Comparison of ENCODE assay signal across 18 mouse cellular contexts in the genomic region with DNA sequence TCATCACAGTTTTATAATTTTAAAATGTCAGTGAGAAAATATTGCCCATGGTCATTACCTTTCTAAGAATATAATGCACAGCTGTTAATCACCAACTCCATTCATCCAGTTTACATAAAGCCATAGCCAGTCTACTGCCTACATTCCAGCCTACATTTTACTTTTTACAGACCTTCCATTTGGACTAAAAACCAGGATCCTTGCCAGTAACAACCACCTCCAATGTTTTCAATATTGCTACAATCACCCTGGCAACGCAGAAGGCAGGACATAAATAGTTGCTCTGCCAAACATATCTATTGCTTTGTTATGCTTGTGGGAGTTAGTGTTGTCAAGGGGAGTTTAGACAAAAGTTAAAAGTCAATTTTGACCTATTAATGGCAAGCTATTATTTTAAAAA.
DNase-seq lines count a peak whose midpoint lies in the region; ATAC-seq and TF ChIP-seq lines count a peak whose summit lies in the region.
"Had no signal": no experiment of that assay in that cellular context is flagged by ENCODE, and none has a peak within 500 bp of the region (broad histone marks: within the 10 kb centered on the region; RNA-seq: fewer than 3 reads in every experiment).

No protein-coding gene starts in this region.

- ATAC-seq in lung, postnatal 0 days = no peak
- ATAC-seq: midbrain, embryonic 15.5 days had no signal

- no peaks in the 10 kb centered on the region for H3K4me1 ChIP-seq in lung, postnatal 0 days (ENCODE audit: insufficient read depth, low read depth, low read length)
- H3K4me1 ChIP-seq: forebrain, embryonic 10.5 days; midbrain, embryonic 15.5 days had no signal

- 53% methylated on average over 1 of the region's 1 CpGs for WGBS in lung, postnatal 0 days

- H3K27ac ChIP-seq in lung, postnatal 0 days (ENCODE audit: low read length) = no peak overlapping the region
- peak overlapping the region; percentile 43; the same call in 1 of the 2 replicates for H3K27ac ChIP-seq in layer of hippocampus, adult 2 months
- H3K27ac ChIP-seq: forebrain, embryonic 10.5 days; hindbrain, embryonic 14.5 days; macrophage; midbrain, embryonic 15.5 days had no signal

- no peaks in the 10 kb centered on the region for H3K9me3 ChIP-seq in lung, postnatal 0 days (ENCODE audit: low read length)
- H3K9me3 ChIP-seq: midbrain, embryonic 15.5 days had no signal

- TF ChIP-seq EP300 in lung, postnatal 0 days (IDR thresholded peaks at IDR 0.05) = no peak

- DNase-seq in frontal cortex, adult 2 months (ENCODE audit: extremely low spot score in 1 of 2, low spot score in 1 of 2) = peak; percentile 53 to 63
- no peak for DNase-seq in frontal cortex, postnatal 14 days (ENCODE audit: low spot score in 2 of 2)
- DNase-seq in lung, postnatal 0 days (ENCODE audit: low spot score) = peak; percentile 53
- no peak for DNase-seq in lung, postnatal 4 days
- peak; percentile 37 to 66 for DNase-seq in layer of hippocampus, adult 2 months (ENCODE audit: low spot score in 2 of 2)
- DNase-seq in right cerebral cortex, postnatal 25 days = peak; percentile 9
- DNase-seq in gastrocnemius, postnatal 4 days (ENCODE audit: low spot score in 2 of 2) = no peak
- no peak for DNase-seq in ovary, postnatal 36 days (ENCODE audit: low spot score)
- DNase-seq: adrenal gland, postnatal 10 days; cerebellum, postnatal 10 days; gastrocnemius, postnatal 25 days; kidney, adult 11 months; kidney, postnatal 36 days; liver had no signal

- H3K4me2 ChIP-seq in lung, postnatal 0 days (replicated peaks; ENCODE audit: low read depth, low read length) = no peak overlapping the region
- H3K4me2 ChIP-seq: hindbrain, embryonic 14.5 days; midbrain, embryonic 15.5 days had no signal

- no peaks in the 10 kb centered on the region for H3K36me3 ChIP-seq in lung, postnatal 0 days (ENCODE audit: insufficient read depth, low read length)
- H3K36me3 ChIP-seq: forebrain, embryonic 10.5 days; midbrain, embryonic 15.5 days had no signal

- H3K9ac ChIP-seq in lung, postnatal 0 days (replicated peaks; ENCODE audit: low read depth) = no peak overlapping the region
- H3K9ac ChIP-seq: hindbrain, embryonic 14.5 days; midbrain, embryonic 15.5 days had no signal

- no peak overlapping the region for H3K4me3 ChIP-seq in lung, postnatal 0 days (ENCODE audit: low read depth, low read length)
- no peak overlapping the region for H3K4me3 ChIP-seq in layer of hippocampus, adult 2 months
- H3K4me3 ChIP-seq: forebrain, embryonic 10.5 days; midbrain, embryonic 15.5 days had no signal

- H3K27me3 ChIP-seq in lung, postnatal 0 days (replicated peaks; ENCODE audit: insufficient read depth, low read length) = no peaks in the 10 kb centered on the region
- H3K27me3 ChIP-seq: midbrain, embryonic 15.5 days had no signal

- TF ChIP-seq CTCF in lung, postnatal 0 days (IDR thresholded peaks at IDR 0.05) = no peak
- no peak for TF ChIP-seq CTCF in layer of hippocampus, adult 2 months (conservative IDR thresholded peaks at IDR 0.05)

Comparison
In these comparisons a context has a peak if more than half of its experiments do, and no peak if none do; other contexts are left out.
1. DNase-seq: peak in frontal cortex, adult 2 months (2 of 2), lung, postnatal 0 days (single experiment), layer of hippocampus, adult 2 months (2 of 2) and right cerebral cortex, postnatal 25 days (single experiment); none in frontal cortex, postnatal 14 days (0 of 2), lung, postnatal 4 days (0 of 2), gastrocnemius, postnatal 4 days (0 of 2) and ovary, postnatal 36 days (single experiment).